Mouse (Mus musculus): Measurements from ENCODE around the gene Spint4. TPM values are rescaled to one million over a fixed set of nuclear protein-coding genes. Genes with fewer than 3 reads are reported as not detected.
"Not testable (repeated sequence)": the region's sequence is repeated elsewhere in the genome, so short reads cannot be mapped to it uniquely, and the experiment has no call there.

Spint4 gene
- not detected for total RNA-seq (2021)

DNA sequence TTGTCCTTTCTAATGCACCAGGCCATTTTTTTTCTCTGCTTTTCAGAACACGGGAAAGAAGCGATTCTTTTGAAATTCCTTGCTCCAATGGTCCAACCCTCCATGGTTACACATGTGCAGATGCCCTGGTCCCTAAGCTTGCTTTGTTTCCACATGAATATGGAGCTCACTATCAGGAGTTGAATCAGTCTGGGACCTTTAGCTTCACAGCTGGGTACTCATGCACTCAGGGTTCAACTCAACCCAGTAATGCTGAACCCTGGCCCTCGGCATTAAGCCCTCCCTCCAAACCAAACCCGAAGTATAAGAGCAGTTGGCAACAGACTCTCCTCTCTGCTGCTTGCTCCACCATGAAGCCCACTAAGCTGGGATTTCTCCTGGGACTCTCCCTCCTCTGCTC is at the start of gene Spint4:
Gene Spint4, plus strand, starts transcription at position 301 of the 400 bp plus-strand sequence.
- intact Hi-C loops (cut with DNase I) = no loop called here
- no peak for DNase-seq (ENCODE audit: low spot score in 2 of 2)

DNA sequence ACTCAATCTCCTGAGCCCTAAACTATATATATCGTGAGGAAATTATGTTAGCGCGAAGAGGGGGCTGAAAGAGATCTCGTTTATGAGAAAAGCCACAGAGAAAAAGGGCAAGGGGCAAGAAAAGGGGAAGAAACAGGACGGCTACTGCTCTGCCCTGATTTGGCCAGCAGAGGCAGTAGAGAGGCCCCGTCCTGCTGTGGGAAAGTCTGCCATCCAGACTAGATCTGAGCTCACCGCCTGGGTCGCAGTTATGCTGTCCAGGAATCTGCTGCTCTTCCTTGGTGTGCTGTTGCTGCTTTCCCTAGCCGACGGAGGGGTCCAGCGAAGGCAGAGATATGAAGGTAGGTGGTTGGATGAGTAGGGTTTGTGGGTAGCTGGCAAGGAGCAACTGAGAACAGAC is 42.4 kb upstream of the Spint4 start, which contains the start of gene Wfdc10:
Gene Wfdc10, plus strand, starts transcription at position 189 of the 400 bp plus-strand sequence.
- DNase-seq (ENCODE audit: low spot score in 2 of 2) = peak in 1 of 2 experiments; percentile 3
- intact Hi-C loops (cut with DNase I) = no loop called here

GRCm38 (mm10) chr2:164656483-164656882 is 41.8 kb upstream of the Spint4 start, which contains the start of gene Wfdc9:
Wfdc9 (minus strand) TSS chr2:164656583.
- intact Hi-C loops (cut with DNase I) = no loop called here

GRCm38 (mm10) chr2:164664851-164665250 is 33.5 kb upstream of the Spint4 start:
- DNase-seq (ENCODE audit: low spot score in 2 of 2) = no peak
- intact Hi-C loops (cut with DNase I) = no loop called here

More at GRCm38 (mm10) chr2:164656483-164656882, 41.8 kb upstream of the Spint4 start, which contains the start of gene Wfdc9:
- DNase-seq (ENCODE audit: low spot score in 2 of 2) = no peak

GRCm38 (mm10) chr2:164670261-164670660 is 28.0 kb upstream of the Spint4 start:
- intact Hi-C loops (cut with DNase I) = no loop called here
- no peak for DNase-seq (ENCODE audit: low spot score in 2 of 2)

DNA sequence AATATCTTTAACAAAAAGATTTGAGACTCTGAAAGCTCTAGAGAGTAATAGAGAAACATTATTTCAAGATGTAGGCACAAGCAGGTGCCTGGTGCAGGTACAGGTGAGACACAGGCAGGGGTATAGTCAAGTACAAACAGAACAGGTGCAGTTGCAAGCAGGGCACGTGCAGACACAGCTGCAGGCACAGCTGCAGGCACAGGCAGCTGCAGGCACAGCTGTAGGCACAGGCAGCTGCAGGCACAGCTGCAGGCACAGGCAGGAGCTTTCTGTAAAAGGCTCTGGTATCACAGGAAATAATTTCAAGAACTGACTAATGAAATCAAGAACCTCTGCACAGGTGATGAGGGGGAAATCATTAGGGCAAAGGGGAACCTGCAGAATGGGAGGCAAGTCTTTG is 27.4 kb upstream of the Spint4 start:
- DNase-seq (ENCODE audit: low spot score in 2 of 2) = no peak

DNA sequence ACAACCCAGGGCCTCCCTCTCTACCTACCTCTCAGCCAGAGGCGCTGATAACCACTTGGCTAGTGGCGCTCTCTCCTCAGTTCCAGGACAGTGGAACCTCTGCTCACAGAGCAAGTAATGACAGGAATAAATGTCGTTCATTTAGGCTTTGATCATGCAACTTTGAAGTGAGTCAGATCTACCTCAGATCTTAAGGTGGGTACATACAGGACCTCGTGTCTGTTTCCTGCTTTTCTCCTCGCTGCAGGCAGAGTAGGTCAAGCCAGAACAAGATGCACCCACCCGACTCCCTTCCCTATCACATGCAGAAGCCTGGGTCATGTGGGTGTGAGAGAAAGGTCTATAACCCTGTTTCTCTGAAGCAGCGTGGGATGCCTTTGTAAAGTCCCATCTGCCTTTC is 24.3 kb upstream of the Spint4 start, which contains the start of gene Wfdc11:
Gene Wfdc11, minus strand, starts transcription at position 101 of the 400 bp plus-strand sequence.
- intact Hi-C loops (cut with DNase I) = no loop called here
- DNase-seq (ENCODE audit: low spot score in 2 of 2) = peak in 1 of 2 experiments; percentile 36

More for the DNA sequence above, 27.4 kb upstream of the Spint4 start:
- intact Hi-C loops (cut with DNase I) = no loop called here

- intact Hi-C loops (cut with DNase I) = no loop called here
- no peak for DNase-seq (ENCODE audit: low spot score in 2 of 2)
Measured at GRCm38 (mm10) chr2:164676103-164676502, 22.2 kb upstream of the Spint4 start.

GRCm38 (mm10) chr2:164676916-164677685 is 21.2 kb upstream of the Spint4 start:
- intact Hi-C loops (cut with DNase I) = no loop called here
- DNase-seq (ENCODE audit: low spot score in 2 of 2) = no peak

- intact Hi-C loops (cut with DNase I) = loop anchor here (2.0 kb wide), 1 partner anchor 48 kb away; no protein-coding TSS in a partner anchor
- DNase-seq (ENCODE audit: low spot score in 2 of 2) = peak; percentile 50 to 60
Measured at GRCm38 (mm10) chr2:164678848-164679625, 19.3 kb upstream of the Spint4 start.

- intact Hi-C loops (cut with DNase I) = loop anchor here (2.0 kb wide), 1 partner anchor 47 kb away; no protein-coding TSS in a partner anchor
- no peak for DNase-seq (ENCODE audit: low spot score in 2 of 2)
Measured at GRCm38 (mm10) chr2:164679906-164680305, 18.4 kb upstream of the Spint4 start.

DNA sequence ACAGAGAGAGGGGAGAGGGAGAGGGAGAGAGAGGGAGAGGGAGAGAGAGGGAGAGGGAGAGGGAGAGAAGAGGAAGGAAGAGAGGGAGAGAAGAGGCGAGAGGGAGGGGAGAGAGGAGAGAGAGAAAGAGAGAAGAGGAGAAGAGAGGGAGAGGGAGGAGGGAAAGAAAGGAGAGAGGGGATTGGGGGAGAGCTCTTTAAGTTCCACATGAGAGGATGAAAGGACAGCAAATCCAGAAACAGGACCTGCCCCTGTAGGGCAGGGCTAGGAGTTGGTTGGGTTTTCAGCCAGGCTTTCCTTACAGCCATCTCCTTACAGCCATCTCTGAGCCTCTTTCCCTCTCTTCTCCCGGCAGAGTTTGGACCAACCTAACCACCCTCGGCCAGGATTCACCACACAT is 13.5 kb upstream of the Spint4 start, which contains the start of gene Wfdc13:
Gene Wfdc13, plus strand, starts transcription at position 301 of the 400 bp plus-strand sequence.
- DNase-seq (ENCODE audit: low spot score in 2 of 2) = no peak
- intact Hi-C loops (cut with DNase I) = no loop called here

- DNase-seq (ENCODE audit: low spot score in 2 of 2) = no peak
- intact Hi-C loops (cut with DNase I) = no loop called here
Measured at GRCm38 (mm10) chr2:164700959-164701358, 2.7 kb downstream of the Spint4 start.

- intact Hi-C loops (cut with DNase I) = no loop called here
- DNase-seq (ENCODE audit: low spot score in 2 of 2) = peak in 1 of 2 experiments; percentile 12
Measured at GRCm38 (mm10) chr2:164701761-164702160, 3.5 kb downstream of the Spint4 start.

DNA sequence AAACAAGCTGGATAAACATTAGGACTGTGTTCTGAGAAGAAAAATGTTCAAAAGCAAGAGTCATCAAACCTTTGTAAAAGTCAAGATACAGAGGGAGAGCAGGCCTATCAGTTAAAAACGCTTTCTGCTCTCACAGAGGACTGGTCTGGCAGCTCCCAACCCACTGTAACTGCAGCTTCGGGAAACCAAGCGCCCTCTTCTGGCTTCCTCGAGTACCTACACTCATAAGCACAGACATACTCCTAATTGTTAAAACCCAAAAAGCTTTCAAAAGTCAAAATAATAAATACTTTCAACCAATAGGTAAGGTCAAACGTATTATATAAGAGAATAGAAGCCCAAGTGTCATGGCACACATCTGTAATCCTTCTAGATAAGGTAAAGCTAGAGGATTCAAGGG is 5.9 kb downstream of the Spint4 start:
- intact Hi-C loops (cut with DNase I) = no loop called here
- DNase-seq (ENCODE audit: low spot score in 2 of 2) = no peak

DNA sequence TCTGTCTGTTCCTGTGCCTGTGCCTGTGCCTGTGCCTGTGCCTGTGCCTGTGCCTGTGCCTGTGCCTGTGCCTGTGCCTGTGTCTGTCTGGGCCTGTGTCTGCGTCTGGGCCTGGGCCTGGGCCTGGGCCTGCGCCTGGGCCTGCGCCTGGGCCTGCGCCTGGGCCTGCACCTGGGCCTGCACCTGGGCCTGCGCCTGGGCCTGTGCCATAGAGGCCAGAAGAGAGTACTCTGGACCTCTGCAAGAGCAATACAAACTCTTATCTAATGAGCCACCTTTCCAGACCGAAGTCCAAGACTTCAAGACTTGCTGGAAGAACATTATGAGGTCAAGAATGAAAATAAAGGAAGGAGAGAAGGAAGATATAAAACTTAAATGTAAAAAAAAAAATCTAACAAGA is 7.0 kb downstream of the Spint4 start:
- DNase-seq (ENCODE audit: low spot score in 2 of 2) = no peak
- intact Hi-C loops (cut with DNase I) = no loop called here

DNA sequence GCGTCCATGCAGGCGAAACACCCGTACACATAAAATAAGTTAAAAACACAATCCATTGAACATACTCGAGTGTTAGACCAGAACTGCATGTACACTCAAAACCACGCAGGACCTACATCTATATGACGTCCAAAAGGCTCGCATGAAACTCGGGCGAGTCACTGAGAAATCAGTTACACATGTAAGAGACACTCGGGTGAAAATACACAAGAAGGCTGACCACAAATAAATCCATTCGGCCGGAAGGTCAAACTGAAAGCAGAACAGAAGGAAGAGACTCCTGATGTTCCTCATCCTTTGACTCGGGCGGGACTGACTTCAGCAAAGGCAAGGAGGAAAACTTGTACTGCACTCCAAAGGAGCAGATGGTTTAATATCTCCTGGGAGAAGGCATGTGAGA is 7.7 kb downstream of the Spint4 start:
- no peak for DNase-seq (ENCODE audit: low spot score in 2 of 2)
- intact Hi-C loops (cut with DNase I) = no loop called here

DNA sequence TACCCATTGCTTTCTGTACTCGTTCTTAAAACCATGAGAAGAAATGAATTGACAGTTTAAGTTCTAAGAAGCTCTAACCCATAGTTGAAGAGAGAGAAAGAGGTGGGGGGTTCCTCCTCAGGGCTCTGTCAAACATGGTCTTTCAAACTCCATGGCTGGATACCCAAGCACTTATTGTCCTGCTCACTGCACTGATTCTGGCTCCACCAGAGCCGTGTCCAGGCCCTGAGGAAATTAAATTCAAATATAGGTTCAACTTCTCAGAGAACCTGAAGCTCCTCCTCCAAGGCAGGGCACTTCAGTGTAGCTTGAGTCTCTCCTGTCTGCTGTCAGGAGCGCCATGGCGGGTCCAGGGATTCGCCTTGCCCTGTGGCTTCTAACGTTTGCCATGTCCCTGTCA is 16.7 kb downstream of the Spint4 start, which contains the start of gene Spint5:
Gene Spint5, plus strand, starts transcription at position 301 of the 400 bp plus-strand sequence.
- DNase-seq (ENCODE audit: low spot score in 2 of 2) = no peak
- intact Hi-C loops (cut with DNase I) = no loop called here

DNA sequence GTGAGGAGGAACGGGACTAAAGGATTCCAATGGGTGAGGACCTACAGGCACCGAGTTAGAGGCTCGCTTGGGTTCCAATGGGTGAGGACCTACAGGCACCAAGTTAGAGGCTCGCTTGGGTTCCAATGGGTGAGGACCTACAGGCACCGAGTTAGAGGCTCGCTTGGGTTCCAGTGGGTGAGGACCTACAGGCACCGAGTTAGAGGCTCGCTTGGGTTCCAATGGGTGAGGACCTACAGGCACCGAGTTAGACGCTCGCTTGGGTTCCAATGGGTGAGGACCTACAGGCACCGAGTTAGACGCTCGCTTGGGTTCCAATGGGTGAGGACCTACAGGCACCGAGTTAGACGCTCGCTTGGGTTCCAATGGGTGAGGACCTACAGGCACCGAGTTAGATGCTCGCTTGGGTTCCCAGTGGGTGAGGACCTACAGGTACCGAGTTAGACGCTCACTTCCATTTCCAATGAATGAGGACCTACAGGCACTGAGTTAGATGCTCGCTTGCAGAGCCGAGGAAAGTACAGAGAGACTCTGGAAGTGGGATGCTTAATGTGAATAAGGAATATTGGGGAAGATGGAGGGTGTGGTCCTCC is 18.0 kb downstream of the Spint4 start:
- intact Hi-C loops (cut with DNase I) = not testable (repeated sequence)

DNA sequence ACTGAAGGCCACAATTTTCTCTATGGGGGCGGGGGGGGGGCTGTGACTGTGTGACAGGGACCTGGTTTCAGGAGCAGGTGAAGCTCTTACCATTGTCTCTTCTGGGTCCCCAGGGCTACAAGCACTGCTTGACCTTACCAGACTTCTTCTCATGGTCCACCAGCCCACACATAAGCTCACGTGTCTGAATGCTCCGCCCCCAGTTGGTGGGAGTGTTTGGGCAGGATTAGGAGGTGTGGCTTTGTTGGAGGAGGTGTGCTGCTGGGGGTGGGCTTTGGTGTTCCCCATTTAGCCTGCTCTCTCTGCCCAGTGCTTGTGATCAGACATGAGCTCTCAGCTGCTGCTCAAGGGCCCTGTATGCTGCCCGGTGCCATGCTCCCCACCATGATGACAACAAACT is 25.0 kb downstream of the Spint4 start:
- intact Hi-C loops (cut with DNase I) = no loop called here
- no peak for DNase-seq (ENCODE audit: low spot score in 2 of 2)

More for the DNA sequence above, 18.0 kb downstream of the Spint4 start:
- not testable (repeated sequence) for DNase-seq (ENCODE audit: low spot score in 2 of 2)
